Mouse (Mus musculus): ENCODE results near the gene Nlrp3. TPM values are rescaled to one million over a fixed set of nuclear protein-coding genes. Genes with fewer than 3 reads are reported as not detected.
A peak's percentile ranks its signal among the peaks of the same experiment; 100 is the strongest.

The Nlrp3 gene
- total RNA-seq, 1 experiment = 0.09 TPM

DNA sequence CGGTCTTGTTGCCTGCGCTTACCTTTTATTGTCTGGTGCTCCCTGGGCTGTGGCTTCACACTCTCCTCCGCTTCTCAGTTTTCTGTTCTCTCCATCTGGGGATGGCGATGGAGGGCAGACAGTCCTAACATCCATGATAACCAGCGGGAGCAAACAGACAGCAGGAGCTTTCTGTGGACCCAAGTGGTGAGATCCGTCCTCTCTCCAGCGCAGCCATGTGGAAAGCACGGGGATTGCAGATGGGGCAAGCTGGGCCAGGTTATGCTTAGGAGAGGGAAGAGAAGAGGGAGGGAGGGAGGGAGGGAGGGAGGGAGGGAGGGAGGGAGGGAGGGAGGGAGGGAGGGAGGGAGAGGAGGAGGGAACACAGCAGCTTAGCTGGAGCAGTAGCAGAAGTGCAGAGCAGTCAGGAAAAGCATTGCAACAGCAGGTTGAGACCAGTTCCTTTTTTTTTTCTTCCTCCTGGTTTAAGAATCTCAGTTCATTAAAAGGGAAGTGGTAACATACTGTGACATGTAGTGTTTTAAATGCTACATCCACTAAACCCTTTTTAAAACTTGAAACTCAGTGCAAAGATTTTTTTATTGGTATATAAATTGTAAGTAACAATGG lies 14.8 kb upstream of the Nlrp3 start, which contains the start of gene Zkscan17:
TSS of gene Zkscan17 (minus strand) at position 280 of the 609 bp plus-strand sequence.
- Histone ChIP-seq H3K9ac (ENCODE audit: insufficient read depth, low read depth, low read length, poor library complexity, severe bottlenecking) (peak within 1 kb of the TSS; percentile 65; the same call in 1 of the 2 replicates), H3K27ac (ENCODE audit: insufficient read depth, low read depth, low read length, poor library complexity, severe bottlenecking) (no peak within 1 kb of the TSS), H3K4me3 (ENCODE audit: insufficient read depth in 1 of 2, low read depth in 1 of 2, low read length in 2 of 2, poor library complexity in 1 of 2, severe bottlenecking in 1 of 2) (peak within 1 kb of the TSS; percentile 31 to 54; a peak in 3 of 4 replicates), H3K36me3 (ENCODE audit: control insufficient read depth, insufficient read depth, low read length, poor library complexity, severe bottlenecking) (no peaks in the 10 kb centered on the region), H3K4me1 (ENCODE audit: control insufficient read depth in 2 of 2, insufficient read depth in 2 of 2, low read length in 2 of 2, poor library complexity in 1 of 2) (peaks cover 0 to 9% of the 10 kb centered on the region in 2 experiments; a peak in 1 of 4 replicates), H3K9me3 (ENCODE audit: control insufficient read depth, insufficient read depth, low read depth, low read length) (no peaks in the 10 kb centered on the region)
- in situ Hi-C loops (cut with MboI; ENCODE audit: low sequenced_read_pairs in 2 of 2, unreplicated experiment in 2 of 2) = no loop called here
- no peak for TF ChIP-seq CHD2 (IDR thresholded peaks at IDR 0.05; ENCODE audit: low read depth, low read length)
- peak; percentile 12; the same call in 1 of the 2 replicates for TF ChIP-seq ZNF384 (IDR thresholded peaks at IDR 0.05; ENCODE audit: low read depth, low read length)
- TF ChIP-seq MAFK (IDR thresholded peaks at IDR 0.05; ENCODE audit: insufficient read depth, low read depth, low read length) = no peak
- TF ChIP-seq HCFC1 (IDR thresholded peaks at IDR 0.05; ENCODE audit: borderline replicate concordance, insufficient read depth, low read length) = 0 out of 2 replicates have a peak, but pooled peaks have one; percentile 20
- TF ChIP-seq ZC3H11A (IDR thresholded peaks at IDR 0.05; ENCODE audit: borderline replicate concordance, low read depth, low read length) = no peak
- peak; percentile 86 for DNase-seq (ENCODE audit: low read depth, low spot score)

GRCm38 (mm10) chr11:59530221-59530620 lies 11.1 kb upstream of the Nlrp3 start:
- H3K9ac ChIP-seq (ENCODE audit: insufficient read depth, low read depth, low read length, poor library complexity, severe bottlenecking) = no peak overlapping the region
- DNase-seq (ENCODE audit: low read depth, low spot score) = no peak
- no peak overlapping the region for H3K27ac ChIP-seq (ENCODE audit: insufficient read depth, low read depth, low read length, poor library complexity, severe bottlenecking)
- H3K4me3 ChIP-seq (ENCODE audit: insufficient read depth in 1 of 2, low read depth in 1 of 2, low read length in 2 of 2, poor library complexity in 1 of 2, severe bottlenecking in 1 of 2) = no peak overlapping the region
- no peak for TF ChIP-seq HCFC1 (IDR thresholded peaks at IDR 0.05; ENCODE audit: borderline replicate concordance, insufficient read depth, low read length)
- no peak for TF ChIP-seq CHD2 (IDR thresholded peaks at IDR 0.05; ENCODE audit: low read depth, low read length)
- TF ChIP-seq ZC3H11A (IDR thresholded peaks at IDR 0.05; ENCODE audit: borderline replicate concordance, low read depth, low read length) = no peak
- in situ Hi-C loops (cut with MboI; ENCODE audit: low sequenced_read_pairs in 2 of 2, unreplicated experiment in 2 of 2) = no loop called here
- H3K9me3 ChIP-seq (ENCODE audit: control insufficient read depth, insufficient read depth, low read depth, low read length) = no peaks in the 10 kb centered on the region
- H3K36me3 ChIP-seq (ENCODE audit: control insufficient read depth, insufficient read depth, low read length, poor library complexity, severe bottlenecking) = no peaks in the 10 kb centered on the region
- H3K4me1 ChIP-seq (ENCODE audit: control insufficient read depth in 2 of 2, insufficient read depth in 2 of 2, low read length in 2 of 2, poor library complexity in 1 of 2) = peaks cover 0 to 12% of the 10 kb centered on the region in 2 experiments; a peak in 1 of 4 replicates

DNA sequence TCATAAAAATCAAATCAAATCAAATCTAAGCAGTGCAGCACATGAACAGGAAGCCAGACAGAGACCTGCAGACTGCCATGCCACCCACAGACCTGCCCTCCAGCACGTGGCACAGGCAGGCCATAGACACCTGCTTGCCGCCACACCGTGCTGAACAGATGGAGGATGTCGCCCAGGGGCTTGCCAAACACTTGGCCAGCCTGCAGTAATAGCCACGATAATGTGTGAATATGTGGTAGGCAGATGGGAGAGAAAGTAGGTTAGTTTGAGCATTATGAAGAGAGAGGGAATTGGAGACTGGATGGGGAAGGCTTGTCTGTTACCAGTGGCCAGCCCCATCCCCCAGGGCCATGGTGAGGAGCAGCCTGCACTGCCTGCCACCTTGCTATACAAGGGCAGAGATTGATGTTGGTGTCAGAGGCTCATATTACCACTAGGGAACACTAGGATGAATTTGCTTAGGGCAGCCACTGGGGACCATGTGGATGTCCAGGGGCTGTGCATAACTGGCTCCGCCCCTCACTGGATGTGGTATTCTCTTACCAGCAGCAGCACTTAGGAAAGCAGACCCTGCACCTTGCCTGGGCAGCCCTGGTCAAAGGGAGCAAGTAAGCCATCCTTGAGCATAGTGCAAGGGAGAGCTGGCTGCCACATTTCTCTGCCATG lies 10.4 kb upstream of the Nlrp3 start:
- TF ChIP-seq MAFK (IDR thresholded peaks at IDR 0.05; ENCODE audit: insufficient read depth, low read depth, low read length) (no peak), ZC3H11A (IDR thresholded peaks at IDR 0.05; ENCODE audit: borderline replicate concordance, low read depth, low read length) (no peak), CHD2 (IDR thresholded peaks at IDR 0.05; ENCODE audit: low read depth, low read length) (no peak), ZNF384 (IDR thresholded peaks at IDR 0.05; ENCODE audit: low read depth, low read length) (no peak), HCFC1 (IDR thresholded peaks at IDR 0.05; ENCODE audit: borderline replicate concordance, insufficient read depth, low read length) (no peak)
- no peak overlapping the region for H3K4me3 ChIP-seq (ENCODE audit: insufficient read depth in 1 of 2, low read depth in 1 of 2, low read length in 2 of 2, poor library complexity in 1 of 2, severe bottlenecking in 1 of 2)
- H3K9ac ChIP-seq (ENCODE audit: insufficient read depth, low read depth, low read length, poor library complexity, severe bottlenecking) = no peak overlapping the region
- H3K9me3 ChIP-seq (ENCODE audit: control insufficient read depth, insufficient read depth, low read depth, low read length) = no peaks in the 10 kb centered on the region
- no peaks in the 10 kb centered on the region for H3K36me3 ChIP-seq (ENCODE audit: control insufficient read depth, insufficient read depth, low read length, poor library complexity, severe bottlenecking)
- in situ Hi-C loops (cut with MboI; ENCODE audit: low sequenced_read_pairs in 2 of 2, unreplicated experiment in 2 of 2) = no loop called here
- H3K27ac ChIP-seq (ENCODE audit: insufficient read depth, low read depth, low read length, poor library complexity, severe bottlenecking) = no peak overlapping the region
- DNase-seq (ENCODE audit: low read depth, low spot score) = no peak
- H3K4me1 ChIP-seq (ENCODE audit: control insufficient read depth in 2 of 2, insufficient read depth in 2 of 2, low read length in 2 of 2, poor library complexity in 1 of 2) = peaks cover 0 to 12% of the 10 kb centered on the region in 2 experiments; a peak in 1 of 4 replicates

GRCm38 (mm10) chr11:59531562-59531961 lies 9.8 kb upstream of the Nlrp3 start:
- H3K4me1 ChIP-seq (ENCODE audit: control insufficient read depth in 2 of 2, insufficient read depth in 2 of 2, low read length in 2 of 2, poor library complexity in 1 of 2) = peaks cover 0 to 10% of the 10 kb centered on the region in 2 experiments; a peak in 1 of 4 replicates
- in situ Hi-C loops (cut with MboI; ENCODE audit: low sequenced_read_pairs in 2 of 2, unreplicated experiment in 2 of 2) = no loop called here
- TF ChIP-seq MAFK (IDR thresholded peaks at IDR 0.05; ENCODE audit: insufficient read depth, low read depth, low read length) = 0 out of 2 replicates have a peak, but pooled peaks have one; percentile 22
- TF ChIP-seq CHD2 (IDR thresholded peaks at IDR 0.05; ENCODE audit: low read depth, low read length) = no peak
- no peak for TF ChIP-seq HCFC1 (IDR thresholded peaks at IDR 0.05; ENCODE audit: borderline replicate concordance, insufficient read depth, low read length)
- no peak for TF ChIP-seq ZC3H11A (IDR thresholded peaks at IDR 0.05; ENCODE audit: borderline replicate concordance, low read depth, low read length)
- no peaks in the 10 kb centered on the region for H3K36me3 ChIP-seq (ENCODE audit: control insufficient read depth, insufficient read depth, low read length, poor library complexity, severe bottlenecking)
- no peak overlapping the region for H3K27ac ChIP-seq (ENCODE audit: insufficient read depth, low read depth, low read length, poor library complexity, severe bottlenecking)
- no peak overlapping the region for H3K9ac ChIP-seq (ENCODE audit: insufficient read depth, low read depth, low read length, poor library complexity, severe bottlenecking)
- H3K9me3 ChIP-seq (ENCODE audit: control insufficient read depth, insufficient read depth, low read depth, low read length) = no peaks in the 10 kb centered on the region
- no peak for DNase-seq (ENCODE audit: low read depth, low spot score)
- no peak overlapping the region for H3K4me3 ChIP-seq (ENCODE audit: insufficient read depth in 1 of 2, low read depth in 1 of 2, low read length in 2 of 2, poor library complexity in 1 of 2, severe bottlenecking in 1 of 2)

Data from ES-E14 (cell line).